23 mouse cellular contexts compared by ENCODE assay signal in genomic region chr2:16398896-16399295, GRCm38 (mm10). TPM values are rescaled to one million over a fixed set of nuclear protein-coding genes. Genes with fewer than 3 reads are reported as not detected.
DNase-seq lines count a peak whose midpoint lies in the region; ATAC-seq lines count a peak whose summit lies in the region.
"Had no signal": no experiment of that assay in that cellular context is flagged by ENCODE, and none has a peak within 500 bp of the region (broad histone marks: within the 10 kb centered on the region; RNA-seq: fewer than 3 reads in every experiment).

No protein-coding gene starts in this region.

- no peak overlapping the region for H3K27ac ChIP-seq in forebrain, embryonic 10.5 days
- H3K27ac ChIP-seq: embryonic facial prominence, embryonic 15.5 days; gastrocnemius, adult 2 months; hindbrain, embryonic 13.5 days; left cerebral cortex, adult 2 months; limb, embryonic 10.5 days had no signal

- DNase-seq in heart, adult 11 months: peak; percentile 53
- DNase-seq in heart, postnatal 10 days: no peak
- peak; percentile 38 for DNase-seq in kidney, adult 18-20 months
- DNase-seq in kidney, postnatal 10 days: peak; percentile 12
- DNase-seq in yolk sac, embryonic 10.5 days (ENCODE audit: low spot score): peak; percentile 1
- no peak for DNase-seq in forebrain, embryonic 10.5 days (ENCODE audit: extremely low spot score, low spot score)
- DNase-seq: adrenal gland, postnatal 25 days; cerebellum, adult 18-20 months; cerebellum, postnatal 25 days; gastrocnemius, adult 2 months; liver, postnatal 0 days; lung, postnatal 10 days; right cerebral cortex, postnatal 4 days; thymus, postnatal 14 days had no signal

- H3K4me3 ChIP-seq in forebrain, embryonic 10.5 days: no peak overlapping the region
- H3K4me3 ChIP-seq: embryonic facial prominence, embryonic 15.5 days; gastrocnemius, adult 2 months; heart, embryonic 12.5 days; hindbrain, embryonic 13.5 days; left cerebral cortex, adult 2 months; limb, embryonic 10.5 days; megakaryocyte, embryonic 14.5 days had no signal

- 72% methylated on average over 10 of the region's 10 CpGs for WGBS in forebrain, embryonic 10.5 days

- no peaks in the 10 kb centered on the region for H3K4me1 ChIP-seq in forebrain, embryonic 10.5 days
- H3K4me1 ChIP-seq: embryonic facial prominence, embryonic 15.5 days; heart, embryonic 12.5 days; hindbrain, embryonic 13.5 days; limb, embryonic 10.5 days had no signal

- no peaks in the 10 kb centered on the region for H3K36me3 ChIP-seq in forebrain, embryonic 10.5 days (replicated peaks)
- H3K36me3 ChIP-seq: embryonic facial prominence, embryonic 15.5 days; G1E; heart, embryonic 12.5 days; hindbrain, embryonic 13.5 days; limb, embryonic 10.5 days had no signal

- no peaks in the 10 kb centered on the region for H3K9me3 ChIP-seq in forebrain, embryonic 10.5 days
- H3K9me3 ChIP-seq: embryonic facial prominence, embryonic 15.5 days; G1E; heart, embryonic 12.5 days; hindbrain, embryonic 13.5 days; limb, embryonic 10.5 days; megakaryocyte, embryonic 14.5 days had no signal

- no peak for ATAC-seq in megakaryocyte, adult 5-6 weeks (ENCODE audit: poor library complexity, severe bottlenecking)
- ATAC-seq: inflammation-experienced regulatory T-cells, adult 6 months; liver, postnatal 0 days had no signal

- no peaks in the 10 kb centered on the region for H3K27me3 ChIP-seq in forebrain, embryonic 10.5 days (ENCODE audit: poor library complexity, severe bottlenecking)
- H3K27me3 ChIP-seq: embryonic facial prominence, embryonic 15.5 days; heart, embryonic 12.5 days; hindbrain, embryonic 13.5 days; megakaryocyte, embryonic 14.5 days had no signal

- intact Hi-C loops in heart, postnatal 10 days (cut with DNase I): no loop called here

RNA-seq across cellular contexts. Expression of gene Plxdc2, which starts 42.8 kb away (rescaled TPM):
- 10 to 100 TPM; 23.9 to 27.8 TPM for total RNA-seq in heart, postnatal 10 days (2021)
- total RNA-seq in megakaryocyte, adult 5-6 weeks (2015): 0.39 and 1.0 TPM in 2 replicates
- total RNA-seq in megakaryocyte, adult 5-6 weeks (2017): 0.73 TPM in 2 replicates
- 15.3 and 15.6 TPM in 2 replicates for polyA plus RNA-seq in forebrain, embryonic 10.5 days (2016; fragmentation: Nextera tagmentation; extraction: Ambion mirVana)
- polyA plus RNA-seq: G1E had no signal

Comparison
In these comparisons a context has a peak if more than half of its experiments do, and no peak if none do; other contexts are left out.
1. DNase-seq: peak in heart, adult 11 months (single experiment), kidney, adult 18-20 months (single experiment), kidney, postnatal 10 days (single experiment) and yolk sac, embryonic 10.5 days (single experiment); none in heart, postnatal 10 days (0 of 2) and forebrain, embryonic 10.5 days (single experiment).
2. RNA of gene Plxdc2, which starts 42.8 kb away (total RNA-seq): 23.9 to 27.8 TPM in heart, postnatal 10 days; 0.39 to 1.0 TPM in megakaryocyte, adult 5-6 weeks; every median in the first group is over 10 times any median in the second.